Mouse (Mus musculus) kidney, postnatal 14 days (tissue): ENCODE data around the gene Rcc1.
"Not testable (repeated sequence)": the region's sequence is repeated elsewhere in the genome, so short reads cannot be mapped to it uniquely, and the experiment has no call there.

Source experiments
- DNase-seq: peaks from one replicate; pipeline ENCODE4 v3.0.0; 2022; ENCODE audit warnings: mixed read lengths

Gene Rcc1

GRCm38 (mm10) chr4:132311209-132311608 is 42.2 kb downstream of the Rcc1 start:
- no peak for DNase-seq

GRCm38 (mm10) chr4:132309849-132310472 is 43.4 kb downstream of the Rcc1 start:
- DNase-seq = peak; percentile 59

- no peak for DNase-seq
These were observed 44.1 kb downstream of the Rcc1 start for GRCm38 (mm10) chr4:132309140-132309848.

- peak; percentile 94 for DNase-seq
These were observed 44.8 kb downstream of the Rcc1 start for GRCm38 (mm10) chr4:132308437-132309139.

GRCm38 (mm10) chr4:132306004-132306403 is 47.4 kb downstream of the Rcc1 start:
- DNase-seq = no peak

GRCm38 (mm10) chr4:132305276-132305675 is 48.1 kb downstream of the Rcc1 start:
- peak; percentile 53 for DNase-seq

GRCm38 (mm10) chr4:132303484-132303883 is 49.9 kb downstream of the Rcc1 start:
- not testable (repeated sequence) for DNase-seq

GRCm38 (mm10) chr4:132302939-132303479 is 50.4 kb downstream of the Rcc1 start, which contains the start of gene Rab42:
Rab42 (minus strand) TSS chr4:132303385.
- peak; percentile 71 for DNase-seq

- no peak for DNase-seq
These were observed 51.2 kb downstream of the Rcc1 start for GRCm38 (mm10) chr4:132301965-132302938.

- no peak for DNase-seq
These were observed 51.9 kb downstream of the Rcc1 start for GRCm38 (mm10) chr4:132301486-132301885.

- no peak for DNase-seq
These were observed 53.6 kb downstream of the Rcc1 start for GRCm38 (mm10) chr4:132299849-132300248.

GRCm38 (mm10) chr4:132295696-132296390 is 57.6 kb downstream of the Rcc1 start:
- no peak for DNase-seq

- DNase-seq = peak; percentile 36
These were observed 59.6 kb downstream of the Rcc1 start for GRCm38 (mm10) chr4:132293682-132294240.

- DNase-seq = peak; percentile 80
These were observed 60.4 kb downstream of the Rcc1 start for GRCm38 (mm10) chr4:132292988-132293387.

GRCm38 (mm10) chr4:132291624-132292335 is 61.6 kb downstream of the Rcc1 start:
- DNase-seq = no peak

GRCm38 (mm10) chr4:132291056-132291455 is 62.3 kb downstream of the Rcc1 start:
- DNase-seq = no peak

- DNase-seq = not testable (repeated sequence)
These were observed 64.6 kb downstream of the Rcc1 start for GRCm38 (mm10) chr4:132288840-132289239.
